Mouse (Mus musculus) CH12.LX (cell line): ENCODE data around the gene Dcps.

Experiments
- CTCF ChIP-seq, 2 experiments: IDR thresholded peaks in 1 of 2; conservative IDR thresholded peaks in 1 of 2; 2 replicates each; pipeline ENCODE4 v1.5.1; 2011 to 2012; ENCODE audit warnings: low read depth in 2 of 2, low read length in 2 of 2, improper control_type of control experiment in 1 of 2, inconsistent platforms in 1 of 2, mild to moderate bottlenecking in 1 of 2, moderate library complexity in 1 of 2
- EP300 ChIP-seq: IDR thresholded peaks from 2 replicates; pipeline ENCODE4 v1.6.1; 2011; ENCODE audit warnings: low read length, improper control_type of control experiment
- ETS1 ChIP-seq: conservative IDR thresholded peaks from 2 replicates; pipeline ENCODE4 v1.6.1; 2012; ENCODE audit warnings: low read depth, mild to moderate bottlenecking, inconsistent platforms, low read length, improper control_type of control experiment, moderate library complexity
- KAT2A ChIP-seq: IDR thresholded peaks from 2 replicates; pipeline ENCODE4 v1.6.1; 2012; ENCODE audit warnings: low read length, improper control_type of control experiment, inconsistent platforms; ENCODE audit not compliant: insufficient replicate concordance
- MAFK ChIP-seq: IDR thresholded peaks from 2 replicates; pipeline ENCODE4 v1.6.1; 2011; ENCODE audit warnings: low read length, improper control_type of control experiment; ENCODE audit not compliant: insufficient replicate concordance
- MAX ChIP-seq: IDR thresholded peaks from 2 replicates; pipeline ENCODE4 v1.6.1; 2011; ENCODE audit warnings: low read length, improper control_type of control experiment
- MYC ChIP-seq: IDR thresholded peaks from 2 replicates; pipeline ENCODE4 v1.6.1; 2011; ENCODE audit warnings: low read depth, mild to moderate bottlenecking, improper control_type of control experiment, low read length
- PAX5 ChIP-seq: IDR thresholded peaks from 2 replicates; pipeline ENCODE4 v1.6.1; 2012; ENCODE audit warnings: low read length, inconsistent platforms, mixed read lengths
- POLR2A ChIP-seq: IDR thresholded peaks from 2 replicates; pipeline ENCODE4 v1.6.1; 2011; ENCODE audit warnings: low read depth, mild to moderate bottlenecking, improper control_type of control experiment, low read length
- TCF12 ChIP-seq: IDR thresholded peaks from 2 replicates; pipeline ENCODE4 v1.6.1; 2014; ENCODE audit warnings: low read depth, mild to moderate bottlenecking, inconsistent platforms, low read length, improper control_type of control experiment
- ZKSCAN1 ChIP-seq: IDR thresholded peaks from 2 replicates; pipeline ENCODE4 v1.6.1; 2012; ENCODE audit warnings: low read depth, inconsistent platforms, low read length, improper control_type of control experiment, borderline replicate concordance

DNA sequence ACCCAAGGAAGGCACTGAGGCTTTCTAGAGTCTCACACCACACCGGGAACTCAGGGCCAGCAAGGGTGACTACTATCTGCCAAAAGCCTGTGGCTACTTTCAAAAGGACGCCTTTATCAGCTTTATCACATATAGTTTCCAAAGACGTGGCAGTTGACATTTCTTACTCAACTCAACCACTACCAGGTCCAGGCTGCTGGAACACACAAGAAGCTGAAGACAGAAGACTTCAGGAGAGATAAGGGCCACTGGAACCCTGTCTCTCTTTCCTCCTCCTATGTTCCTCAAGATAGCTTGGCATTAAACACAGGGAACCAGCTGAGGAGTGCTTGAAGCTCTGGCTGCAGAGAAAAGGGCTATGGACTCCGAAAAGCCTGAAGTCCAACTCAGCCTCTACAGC lies 78.0 kb downstream of the Dcps start:
- TF ChIP-seq TCF12 (no peak), KAT2A (no peak), MYC (no peak), PAX5 (no peak), MAX (no peak), MAFK (no peak), ETS1 (no peak), EP300 (no peak), ZKSCAN1 (no peak), POLR2A (no peak), CTCF (conservative IDR thresholded peaks at IDR 0.05 in 1 of 2, IDR thresholded peaks at IDR 0.05 in 1 of 2; ENCODE audit: low read depth in 2 of 2, low read length in 2 of 2) (no peak)
